In genomic region chr11:12171312-12171711, GRCm38 (mm10) we compare ENCODE assay signal across 24 mouse cellular contexts.
A peak's percentile ranks its signal among the peaks of the same experiment; 100 is the strongest.
DNase-seq lines count a peak whose midpoint lies in the region; ATAC-seq and TF ChIP-seq lines count a peak whose summit lies in the region.
"Had no signal": no experiment of that assay in that cellular context is flagged by ENCODE, and none has a peak within 500 bp of the region (broad histone marks: within the 10 kb centered on the region; RNA-seq: fewer than 3 reads in every experiment).

No protein-coding gene starts in this region.

- H3K9ac ChIP-seq in embryonic facial prominence, embryonic 14.5 days (ENCODE audit: low read depth, low read length) = no peak overlapping the region
- no peak overlapping the region for H3K9ac ChIP-seq in limb, embryonic 14.5 days (ENCODE audit: low read depth, low read length, severe bottlenecking)
- H3K9ac ChIP-seq: forebrain, embryonic 15.5 days; intestine, embryonic 15.5 days; liver, embryonic 13.5 days; midbrain, embryonic 13.5 days; neural tube, embryonic 13.5 days had no signal

- H3K4me2 ChIP-seq in embryonic facial prominence, embryonic 14.5 days (ENCODE audit: low read depth, low read length) = no peak overlapping the region
- no peak overlapping the region for H3K4me2 ChIP-seq in limb, embryonic 14.5 days (replicated peaks; ENCODE audit: low read depth, low read length, severe bottlenecking)
- H3K4me2 ChIP-seq: forebrain, embryonic 15.5 days; intestine, embryonic 15.5 days; liver, embryonic 13.5 days; midbrain, embryonic 13.5 days; neural tube, embryonic 13.5 days had no signal

- CTCF ChIA-PET in Patski (lab: Charles Lee) = interaction anchor here (1.2 to 1.4 kb wide), 2 partner anchors 12 to 52 kb away, joined by 3 to 4 read pairs; no protein-coding TSS in a partner anchor

- no peak overlapping the region for H3K4me3 ChIP-seq in embryonic facial prominence, embryonic 14.5 days (ENCODE audit: low read depth, low read length)
- H3K4me3 ChIP-seq in embryonic facial prominence, embryonic 10.5 days = no peak overlapping the region
- no peak overlapping the region for H3K4me3 ChIP-seq in limb, embryonic 14.5 days (replicated peaks; ENCODE audit: low read length)
- no peak overlapping the region for H3K4me3 ChIP-seq in midbrain, embryonic 10.5 days
- H3K4me3 ChIP-seq: forebrain, embryonic 15.5 days; heart, embryonic 10.5 days; intestine, embryonic 15.5 days; liver, embryonic 13.5 days; midbrain, embryonic 13.5 days; neural tube, embryonic 13.5 days had no signal

- H3K4me1 ChIP-seq in embryonic facial prominence, embryonic 14.5 days (ENCODE audit: control insufficient read depth, insufficient read depth, low read length) = no peaks in the 10 kb centered on the region
- no peaks in the 10 kb centered on the region for H3K4me1 ChIP-seq in embryonic facial prominence, embryonic 10.5 days
- H3K4me1 ChIP-seq in limb, embryonic 14.5 days (ENCODE audit: control insufficient read depth, insufficient read depth, low read length) = no peaks in the 10 kb centered on the region
- H3K4me1 ChIP-seq in midbrain, embryonic 10.5 days = no peaks in the 10 kb centered on the region
- H3K4me1 ChIP-seq: heart, embryonic 10.5 days; intestine, embryonic 15.5 days; liver, embryonic 13.5 days; midbrain, embryonic 13.5 days; neural tube, embryonic 13.5 days had no signal

- TF ChIP-seq POLR2A in limb, embryonic 14.5 days (IDR thresholded peaks at IDR 0.05; ENCODE audit: borderline replicate concordance, extremely low read depth, insufficient read depth, insufficient read length) = no peak

- DNase-seq in embryonic facial prominence, embryonic 14.5 days (ENCODE audit: low spot score) = peak; percentile 40
- DNase-seq in embryonic facial prominence, embryonic 10.5 days (ENCODE audit: low spot score) = no peak
- DNase-seq in Patski (ENCODE audit: low read depth, low spot score) = no peak
- DNase-seq in gastrocnemius, adult 18-20 months (ENCODE audit: low spot score) = peak; percentile 36
- DNase-seq in limb, embryonic 14.5 days (ENCODE audit: low spot score) = no peak
- DNase-seq in midbrain, embryonic 10.5 days (ENCODE audit: low spot score) = no peak
- DNase-seq in heart, adult 9 months (ENCODE audit: low spot score in 2 of 2) = no peak
- DNase-seq: cerebellum, adult 8-10 months; cerebellum, postnatal 36 days; embryo, embryonic 11 days; kidney, adult 8-10 months; kidney, postnatal 10 days; liver, embryonic 13.5 days; lung, adult 2 months; spleen, adult 18-20 months had no signal

- no peaks in the 10 kb centered on the region for H3K36me3 ChIP-seq in embryonic facial prominence, embryonic 14.5 days (ENCODE audit: control insufficient read depth, insufficient read depth, low read length)
- H3K36me3 ChIP-seq in embryonic facial prominence, embryonic 10.5 days (replicated peaks) = no peaks in the 10 kb centered on the region
- H3K36me3 ChIP-seq in limb, embryonic 14.5 days (ENCODE audit: control insufficient read depth, insufficient read depth, low read length) = no peaks in the 10 kb centered on the region
- H3K36me3 ChIP-seq in midbrain, embryonic 10.5 days = no peaks in the 10 kb centered on the region
- H3K36me3 ChIP-seq: forebrain, embryonic 15.5 days; G1E; heart, embryonic 10.5 days; intestine, embryonic 15.5 days; liver, embryonic 13.5 days; midbrain, embryonic 13.5 days; neural tube, embryonic 13.5 days had no signal

- H3K9me3 ChIP-seq in embryonic facial prominence, embryonic 14.5 days (ENCODE audit: control insufficient read depth, low read length) = no peaks in the 10 kb centered on the region
- no peaks in the 10 kb centered on the region for H3K9me3 ChIP-seq in embryonic facial prominence, embryonic 10.5 days
- H3K9me3 ChIP-seq in limb, embryonic 14.5 days (ENCODE audit: control insufficient read depth, low read length) = no peaks in the 10 kb centered on the region
- no peaks in the 10 kb centered on the region for H3K9me3 ChIP-seq in midbrain, embryonic 10.5 days (replicated peaks)
- H3K9me3 ChIP-seq: forebrain, embryonic 15.5 days; G1E; heart, embryonic 10.5 days; intestine, embryonic 15.5 days; liver, embryonic 13.5 days; midbrain, embryonic 13.5 days; neural tube, embryonic 13.5 days had no signal

- WGBS in embryonic facial prominence, embryonic 14.5 days = 52% methylated on average over 4 of the region's 4 CpGs
- 65% methylated on average over 4 of the region's 4 CpGs for WGBS in embryonic facial prominence, embryonic 10.5 days
- WGBS in limb, embryonic 14.5 days = 54% methylated on average over 4 of the region's 4 CpGs
- 73% methylated on average over 4 of the region's 4 CpGs for WGBS in midbrain, embryonic 10.5 days

- no peak for TF ChIP-seq CTCF in Patski (IDR thresholded peaks at IDR 0.05)

- no peak overlapping the region for H3K27ac ChIP-seq in embryonic facial prominence, embryonic 14.5 days (replicated peaks; ENCODE audit: low read depth, low read length)
- H3K27ac ChIP-seq in embryonic facial prominence, embryonic 10.5 days (replicated peaks) = no peak overlapping the region
- no peak overlapping the region for H3K27ac ChIP-seq in limb, embryonic 14.5 days (replicated peaks; ENCODE audit: low read depth, low read length)
- no peak overlapping the region for H3K27ac ChIP-seq in midbrain, embryonic 10.5 days (replicated peaks)
- H3K27ac ChIP-seq: forebrain, embryonic 15.5 days; heart, embryonic 10.5 days; intestine, embryonic 15.5 days; liver, embryonic 13.5 days; midbrain, embryonic 13.5 days; neural tube, embryonic 13.5 days had no signal

- POLR2A ChIA-PET in Patski (lab: Charles Lee) = no interaction called here

- H3K27me3 ChIP-seq in embryonic facial prominence, embryonic 14.5 days (replicated peaks; ENCODE audit: control insufficient read depth, insufficient read depth, low read length) = no peaks in the 10 kb centered on the region
- H3K27me3 ChIP-seq in embryonic facial prominence, embryonic 10.5 days (replicated peaks; ENCODE audit: low read depth, poor library complexity, severe bottlenecking) = no peaks in the 10 kb centered on the region
- no peaks in the 10 kb centered on the region for H3K27me3 ChIP-seq in Patski
- no peaks in the 10 kb centered on the region for H3K27me3 ChIP-seq in limb, embryonic 14.5 days (ENCODE audit: control insufficient read depth, insufficient read depth, low read length)
- H3K27me3 ChIP-seq in midbrain, embryonic 10.5 days (ENCODE audit: low read depth, poor library complexity, severe bottlenecking) = no peaks in the 10 kb centered on the region
- H3K27me3 ChIP-seq: CH12.LX; forebrain, embryonic 15.5 days; intestine, embryonic 15.5 days; liver, embryonic 13.5 days; midbrain, embryonic 13.5 days; neural tube, embryonic 13.5 days had no signal

- in situ Hi-C loops in Patski (cut with MboI; ENCODE audit: low pct_unique_long_range_greater_than_20kb) = no loop called here

- 0 out of 2 replicates have a peak, but pooled peaks have one; percentile 37 for ATAC-seq in embryonic facial prominence, embryonic 14.5 days (ENCODE audit: low read depth)
- ATAC-seq in Patski = peak; percentile 87
- ATAC-seq in limb, embryonic 14.5 days (ENCODE audit: low FRiP score, low read depth) = peak; percentile 15; the same call in 1 of the 2 replicates
- ATAC-seq: activated CD4-positive, CD25-positive, alpha-beta regulatory T cell, adult 4 months; forebrain, embryonic 15.5 days; hindbrain, embryonic 16.5 days; intestine, embryonic 15.5 days; midbrain, embryonic 13.5 days had no signal

Comparison
In these comparisons a context has a peak if more than half of its experiments do, and no peak if none do; other contexts are left out.
1. DNase-seq: peak in embryonic facial prominence, embryonic 14.5 days (single experiment) and gastrocnemius, adult 18-20 months (single experiment); none in embryonic facial prominence, embryonic 10.5 days (single experiment), Patski (single experiment), limb, embryonic 14.5 days (single experiment), midbrain, embryonic 10.5 days (single experiment) and heart, adult 9 months (0 of 2).
2. ATAC-seq: peak in every context shown above with its lines; median percentile 87 in Patski; 37 in embryonic facial prominence, embryonic 14.5 days; 15 in limb, embryonic 14.5 days.